Mouse (Mus musculus) G1E (cell line): Measurements from ENCODE around the gene Bag5. TPM values are rescaled to one million over a fixed set of nuclear protein-coding genes. Genes with fewer than 3 reads are reported as not detected.

ENCODE experiments used
- ATAC-seq: 2 replicates; pipeline ENCODE4 v1.8.0; 2016; ENCODE audit warnings: mild to moderate bottlenecking; ENCODE audit not compliant: insufficient number of reproducible peaks, poor library complexity, low FRiP score, severe bottlenecking; ENCODE audit errors: extremely low read depth
- DNase-seq: peaks from one replicate; pipeline ENCODE4 v3.0.0; 2012; ENCODE audit warnings: low spot score
- H3K27me3 ChIP-seq: 2 replicates; pipeline ENCODE4 v1.6.1; 2012; ENCODE audit warnings: mild to moderate bottlenecking, low read length, inconsistent platforms; ENCODE audit not compliant: insufficient read depth
- H3K36me3 ChIP-seq: replicated peaks from 2 replicates; pipeline ENCODE3; 2012; ENCODE audit warnings: mild to moderate bottlenecking, inconsistent platforms
- H3K4me1 ChIP-seq: 2 replicates; pipeline ENCODE4 v1.6.1; 2012; ENCODE audit warnings: low read depth, low read length, inconsistent platforms, mixed read lengths; ENCODE audit not compliant: insufficient read depth
- H3K4me3 ChIP-seq: 2 replicates; pipeline ENCODE4 v1.5.1; 2012; ENCODE audit warnings: low read depth, mild to moderate bottlenecking, inconsistent platforms, low read length, moderate library complexity, mixed read lengths
- H3K9me3 ChIP-seq: replicated peaks from 2 replicates; pipeline ENCODE4 v1.6.1; 2012; ENCODE audit warnings: inconsistent platforms
- CTCF ChIP-seq: IDR thresholded peaks from 2 replicates; pipeline ENCODE4 v1.5.1; 2012; ENCODE audit warnings: low read depth, low read length, inconsistent platforms, mixed read lengths
- GATA1 ChIP-seq: IDR thresholded peaks from 2 replicates; pipeline ENCODE4 v1.6.1; 2012; ENCODE audit warnings: borderline replicate concordance, low read length, inconsistent platforms, mixed read lengths
- GATA2 ChIP-seq: IDR thresholded peaks from 2 replicates; pipeline ENCODE4 v1.6.1; 2012; ENCODE audit warnings: low read depth, low read length, inconsistent platforms, borderline replicate concordance
- POLR2AphosphoS5 ChIP-seq: IDR thresholded peaks from 2 replicates; pipeline ENCODE4 v1.6.1; 2012; ENCODE audit warnings: low read depth, low read length, inconsistent platforms; ENCODE audit not compliant: insufficient replicate concordance
- TAL1 ChIP-seq: conservative IDR thresholded peaks from 2 replicates; pipeline ENCODE4 v1.6.1; 2012; ENCODE audit warnings: low read depth, low read length, inconsistent platforms, mixed read lengths
- polyA plus RNA-seq: library from polyadenylated mRNA; stranded (reverse); fragments of >175 nt; gene quantifications from 2 replicates; pipeline ENCODE4 v1.2.3, GENCODE M21; 2012
- total RNA-seq, 2 experiments: library from RNA; stranded (forward) in 1 of 2; stranded (reverse) in 1 of 2; fragments of 200-1000 nt in 1 of 2; fragments of >200 nt in 1 of 2; fragmentation: Nextera tagmentation in 1 of 2; gene quantifications; 2 replicates each; pipeline ENCODE4 v1.2.3; 2014 to 2017

Gene Bag5
- total and polyA plus RNA-seq, 3 experiments = 20.3 to 52.8 (median 32.4) TPM

- Histone ChIP-seq H3K4me3 (no peak overlapping the region), H3K36me3 (peaks cover 8% of the 10 kb centered on the region), H3K9me3 (no peaks in the 10 kb centered on the region), H3K27me3 (peaks cover 23% of the 10 kb centered on the region), H3K4me1 (peaks cover 53% of the 10 kb centered on the region)
- TF ChIP-seq GATA1 = no peak
- TF ChIP-seq CTCF = no peak
- TF ChIP-seq GATA2 = no peak
- no peak for TF ChIP-seq POLR2AphosphoS5
- TF ChIP-seq TAL1 = no peak
- DNase-seq (peak; percentile 50), ATAC-seq (no peak)
Observed at GRCm38 (mm10) chr12:111756698-111757082, 43.6 kb upstream of the Bag5 start.

- H3K4me1 ChIP-seq = peaks cover 50% of the 10 kb centered on the region
- no peak for DNase-seq
Observed at GRCm38 (mm10) chr12:111756082-111756697, 43.1 kb upstream of the Bag5 start.

GRCm38 (mm10) chr12:111755231-111755630, 42.2 kb upstream of the Bag5 start:
- Histone ChIP-seq H3K4me3 (no peak overlapping the region), H3K27me3 (peaks cover 23% of the 10 kb centered on the region), H3K9me3 (no peaks in the 10 kb centered on the region), H3K36me3 (peaks cover 4% of the 10 kb centered on the region), H3K4me1 (peaks cover 44% of the 10 kb centered on the region)
- TF ChIP-seq GATA1 (no peak), CTCF (no peak), TAL1 (no peak), GATA2 (no peak), POLR2AphosphoS5 (no peak)
- no peak for DNase-seq
- ATAC-seq = no peak

More at GRCm38 (mm10) chr12:111756082-111756697, 43.1 kb upstream of the Bag5 start:
- no peak for TF ChIP-seq TAL1
- no peak for TF ChIP-seq GATA1
- no peak for TF ChIP-seq POLR2AphosphoS5
- TF ChIP-seq GATA2 = no peak
- TF ChIP-seq CTCF = no peak
- H3K27me3 ChIP-seq = peaks cover 23% of the 10 kb centered on the region
- H3K36me3 ChIP-seq = peaks cover 5% of the 10 kb centered on the region
- no peak overlapping the region for H3K4me3 ChIP-seq
- no peak for ATAC-seq
- no peaks in the 10 kb centered on the region for H3K9me3 ChIP-seq

GRCm38 (mm10) chr12:111754710-111755109, 41.7 kb upstream of the Bag5 start:
- Histone ChIP-seq H3K27me3 (peaks cover 23% of the 10 kb centered on the region), H3K36me3 (peaks cover 5% of the 10 kb centered on the region), H3K4me3 (no peak overlapping the region), H3K4me1 (peaks cover 39% of the 10 kb centered on the region), H3K9me3 (no peaks in the 10 kb centered on the region)
- TF ChIP-seq GATA2 = no peak
- ATAC-seq = no peak
- no peak for DNase-seq

- peaks cover 5% of the 10 kb centered on the region for H3K36me3 ChIP-seq
- no peak overlapping the region for H3K4me3 ChIP-seq
- H3K27me3 ChIP-seq = peaks cover 23% of the 10 kb centered on the region
- ATAC-seq (no peak), DNase-seq (no peak)
- TF ChIP-seq GATA1 (no peak), TAL1 (no peak), GATA2 (no peak)
- no peaks in the 10 kb centered on the region for H3K9me3 ChIP-seq
- peaks cover 27% of the 10 kb centered on the region for H3K4me1 ChIP-seq
Observed at GRCm38 (mm10) chr12:111753347-111753746, 40.3 kb upstream of the Bag5 start.

GRCm38 (mm10) chr12:111752491-111752890, 39.4 kb upstream of the Bag5 start:
- TF ChIP-seq TAL1 (no peak), GATA2 (no peak), GATA1 (no peak), CTCF (no peak), POLR2AphosphoS5 (no peak)
- no peak for ATAC-seq

GRCm38 (mm10) chr12:111750739-111751138, 37.7 kb upstream of the Bag5 start:
- peaks cover 14% of the 10 kb centered on the region for H3K27me3 ChIP-seq

More at GRCm38 (mm10) chr12:111752491-111752890, 39.4 kb upstream of the Bag5 start:
- DNase-seq = no peak
- Histone ChIP-seq H3K4me1 (peaks cover 19% of the 10 kb centered on the region), H3K36me3 (peaks cover 5% of the 10 kb centered on the region), H3K9me3 (no peaks in the 10 kb centered on the region), H3K4me3 (no peak overlapping the region), H3K27me3 (peaks cover 23% of the 10 kb centered on the region)

More at GRCm38 (mm10) chr12:111750739-111751138, 37.7 kb upstream of the Bag5 start:
- no peak for ATAC-seq
- H3K4me3 ChIP-seq = no peak overlapping the region
- DNase-seq = no peak
- no peaks in the 10 kb centered on the region for H3K9me3 ChIP-seq
- H3K36me3 ChIP-seq = peaks cover 5% of the 10 kb centered on the region
- TF ChIP-seq GATA1 = no peak
- TF ChIP-seq CTCF = no peak
- no peak for TF ChIP-seq POLR2AphosphoS5
- no peak for TF ChIP-seq GATA2
- no peak for TF ChIP-seq TAL1
- H3K4me1 ChIP-seq = peaks cover 24% of the 10 kb centered on the region
